Mouse (Mus musculus) testis, postnatal 10 days (tissue): ENCODE results near the gene Nme3.

Experiments used
- DNase-seq: peaks from one replicate; pipeline ENCODE4 v3.0.0; 2021; ENCODE audit warnings: low spot score

The Nme3 gene

GRCm38 (mm10) chr17:24896241-24896992 is at the start of gene Nme3:
Nme3 (plus strand) TSS chr17:24896500.
- DNase-seq, result peak; percentile 85

- no peak for DNase-seq
These were observed 48.9 kb upstream of the Nme3 start for GRCm38 (mm10) chr17:24847386-24847785.

DNA sequence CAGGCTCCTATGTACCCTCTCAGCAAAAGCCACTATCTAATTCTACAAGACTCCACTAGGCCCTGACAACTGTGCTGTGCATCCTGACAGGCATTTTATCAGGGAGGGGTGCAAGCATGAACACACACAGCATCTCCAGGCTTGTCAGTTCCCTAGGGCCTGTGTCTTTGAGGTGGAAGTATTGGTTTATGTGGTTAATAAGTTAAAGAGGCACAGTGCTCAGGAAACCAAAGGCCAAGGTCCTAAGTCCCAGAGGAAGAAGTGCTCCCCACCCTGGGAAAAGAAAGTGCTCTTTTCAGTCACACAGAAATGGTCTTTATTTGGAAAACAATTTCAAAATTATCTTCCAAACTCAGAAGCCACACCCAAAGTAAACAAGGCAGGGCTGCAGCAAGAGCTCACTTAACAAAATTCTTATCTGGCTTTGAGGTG is 47.7 kb upstream of the Nme3 start:
- no peak for DNase-seq

GRCm38 (mm10) chr17:24849733-24850064 is 46.6 kb upstream of the Nme3 start:
- DNase-seq, result no peak

DNA sequence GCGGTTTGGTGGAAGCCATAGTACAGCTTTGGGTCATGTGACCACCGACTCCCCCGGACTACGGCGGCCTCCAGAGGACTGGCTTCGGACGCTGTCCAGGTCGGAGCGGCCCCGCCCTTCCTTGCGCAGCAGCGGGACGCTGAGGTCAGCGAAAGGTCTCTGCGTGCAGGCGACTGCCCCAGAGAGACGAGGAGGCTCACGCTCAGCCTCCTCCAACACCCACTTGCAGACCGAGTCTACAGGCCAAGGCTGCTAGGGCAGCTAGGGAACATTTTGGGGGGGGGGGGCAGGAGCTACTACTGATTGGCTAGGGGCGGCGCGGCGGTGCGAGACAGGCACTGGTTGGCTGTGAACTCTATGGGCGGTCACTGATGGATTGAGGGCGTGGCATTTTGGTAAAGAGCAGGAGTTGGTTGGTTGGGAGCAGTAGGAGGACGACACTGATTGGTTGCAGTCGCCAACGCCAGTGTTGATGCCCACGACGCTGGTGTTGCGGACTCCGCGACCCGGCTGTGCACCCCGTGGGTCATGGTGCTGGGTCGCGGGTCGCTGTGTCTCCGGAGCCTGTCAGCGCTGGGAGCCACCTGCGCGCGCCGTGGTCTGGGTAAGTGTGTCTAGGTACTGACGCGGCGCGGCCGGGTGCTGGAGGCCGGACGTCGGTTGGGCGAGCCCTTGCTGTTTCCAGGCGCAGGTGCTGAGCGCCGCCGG is 46.1 kb upstream of the Nme3 start, which contains the start of gene Fahd1:
Gene Fahd1, minus strand, starts transcription at position 300 of the 708 bp plus-strand sequence.
- DNase-seq, result peak; percentile 94

DNA sequence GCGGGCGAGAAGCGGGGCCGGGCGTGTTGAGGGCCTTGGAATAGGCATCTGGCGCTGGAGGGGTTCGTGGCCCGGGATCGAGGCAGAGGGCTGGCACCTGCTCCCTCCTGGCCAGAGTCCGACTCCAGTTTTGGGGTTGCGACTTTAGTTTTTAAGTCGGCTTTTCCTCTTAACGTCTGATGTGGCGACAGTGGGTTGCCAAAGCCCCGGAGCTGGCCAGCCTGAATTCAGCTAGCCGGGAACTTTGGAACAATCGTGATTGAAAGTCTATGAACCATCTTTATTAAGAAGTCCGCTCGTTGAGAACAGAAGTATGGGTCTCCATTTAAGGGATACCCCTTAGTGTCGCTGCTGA is 45.5 kb upstream of the Nme3 start:
- no peak for DNase-seq

DNA sequence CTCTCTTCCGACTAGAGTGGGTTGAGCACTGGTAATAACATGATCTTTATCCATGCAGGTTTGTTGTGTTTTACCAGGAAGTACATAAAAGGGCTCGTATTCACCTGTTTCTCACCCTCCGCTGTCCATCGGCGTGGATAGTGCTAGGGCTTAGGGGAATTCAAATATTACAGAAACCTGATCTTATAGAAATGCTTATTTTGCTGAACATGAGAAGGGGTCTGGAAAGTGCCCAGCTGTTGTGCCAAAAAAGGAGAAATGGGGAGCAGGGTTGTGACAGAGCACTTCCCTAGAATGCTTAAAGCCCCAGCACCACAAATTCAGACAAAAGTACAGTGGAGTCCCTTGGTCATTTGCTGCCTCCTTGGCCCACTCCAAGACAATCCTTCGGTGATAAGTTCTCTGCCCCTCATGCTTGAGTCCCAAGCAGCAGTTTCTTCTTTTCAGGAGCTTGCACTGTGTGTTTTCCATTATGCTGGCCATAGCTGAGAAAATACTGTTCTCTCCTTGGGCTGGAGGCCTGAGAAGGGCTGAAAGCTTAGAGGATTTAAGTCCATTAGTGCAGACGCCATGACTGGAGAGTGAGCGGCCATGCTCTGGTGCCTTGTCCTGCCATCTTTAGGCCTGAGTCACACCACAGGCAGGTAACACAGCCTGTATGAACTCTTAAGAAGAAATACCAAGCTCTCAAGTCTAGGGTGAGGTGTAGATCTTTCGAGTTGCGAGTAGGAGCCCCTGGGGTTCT is 44.7 kb upstream of the Nme3 start:
- DNase-seq, result no peak

DNA sequence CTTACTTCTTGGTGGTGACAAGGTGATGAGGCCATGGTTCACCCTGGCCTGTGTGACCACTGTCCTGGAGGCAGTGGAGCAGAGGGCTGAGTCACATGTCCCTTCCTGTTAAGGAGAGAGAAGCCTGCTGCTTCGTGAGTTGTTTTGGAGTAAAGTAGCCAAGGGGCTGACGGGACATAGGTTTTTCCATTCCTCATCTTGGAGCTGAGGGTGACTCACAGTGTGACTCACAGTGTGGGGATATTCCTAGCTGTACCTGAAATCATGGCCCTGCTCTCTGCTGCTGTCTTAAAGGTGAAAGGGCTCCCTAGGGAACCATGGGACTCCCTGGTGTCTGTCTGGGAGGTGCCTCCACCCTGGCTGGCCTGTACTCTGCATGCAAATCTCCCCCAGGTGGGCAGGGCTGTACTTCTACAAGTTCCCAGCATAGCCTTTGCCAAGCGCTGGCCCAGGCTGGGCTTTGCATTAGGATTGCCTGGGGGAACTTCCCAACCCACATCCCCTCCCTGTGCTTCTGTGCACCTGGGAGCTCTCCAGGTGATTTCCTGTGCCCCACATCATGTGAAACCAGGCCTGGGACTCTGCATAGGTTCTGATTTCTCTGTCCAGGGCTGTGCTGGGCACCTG is 40.3 kb upstream of the Nme3 start:
- no peak for DNase-seq

DNA sequence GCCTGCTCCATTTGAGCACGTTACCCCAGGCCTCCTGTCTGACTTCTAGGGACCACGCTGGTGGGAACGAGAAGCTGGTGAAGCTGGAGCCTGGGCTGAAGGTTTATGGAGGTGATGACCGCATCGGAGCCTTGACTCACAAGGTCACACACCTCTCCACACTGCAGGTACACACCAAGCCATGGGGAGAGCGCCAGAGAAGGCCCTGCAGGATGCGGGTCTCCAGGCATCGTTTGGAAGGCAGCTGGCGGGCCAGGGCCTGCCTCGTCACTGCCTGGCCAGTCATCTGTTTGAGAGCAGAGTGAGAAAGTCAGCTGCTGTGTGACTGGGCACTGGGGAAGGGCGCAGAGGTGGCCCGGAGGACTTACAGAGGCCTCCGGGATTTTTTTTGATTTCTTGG is 39.7 kb upstream of the Nme3 start:
- DNase-seq, result no peak

DNA sequence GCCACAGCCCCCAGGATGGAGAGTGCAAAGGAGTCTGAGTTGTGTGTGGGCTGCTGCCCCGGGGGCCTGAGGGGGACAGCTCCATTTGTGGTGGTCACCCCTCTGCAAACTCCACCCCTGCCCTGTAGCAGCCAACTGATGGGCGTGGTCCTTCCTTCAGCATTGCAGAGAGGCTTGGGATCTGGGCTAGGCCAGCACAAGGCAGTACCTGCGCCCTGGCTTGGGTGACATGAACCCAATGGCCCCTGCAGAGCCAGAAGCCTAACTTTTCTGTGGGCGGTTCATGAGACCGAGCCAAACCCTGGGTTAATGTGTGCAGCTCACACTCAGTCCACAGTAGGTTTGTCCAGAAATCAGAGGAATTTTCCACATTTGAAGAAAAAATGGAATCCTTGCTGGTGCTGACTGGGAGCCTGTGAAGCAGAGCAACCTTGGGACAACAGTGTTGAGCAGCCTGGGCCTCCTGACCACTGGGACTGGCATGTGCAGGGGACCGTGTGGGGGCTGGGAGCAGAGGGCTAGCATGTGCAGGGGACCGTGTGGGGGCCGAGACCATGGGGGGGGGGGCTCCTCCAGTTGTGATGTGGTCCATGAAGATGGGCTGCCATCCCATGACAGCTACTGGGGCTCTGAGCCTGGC is 38.3 kb upstream of the Nme3 start:
- DNase-seq, result no peak

- DNase-seq, result no peak
These were observed 37.3 kb upstream of the Nme3 start for GRCm38 (mm10) chr17:24858967-24859366.

- no peak for DNase-seq
These were observed 36.2 kb upstream of the Nme3 start for GRCm38 (mm10) chr17:24860076-24860475.

DNA sequence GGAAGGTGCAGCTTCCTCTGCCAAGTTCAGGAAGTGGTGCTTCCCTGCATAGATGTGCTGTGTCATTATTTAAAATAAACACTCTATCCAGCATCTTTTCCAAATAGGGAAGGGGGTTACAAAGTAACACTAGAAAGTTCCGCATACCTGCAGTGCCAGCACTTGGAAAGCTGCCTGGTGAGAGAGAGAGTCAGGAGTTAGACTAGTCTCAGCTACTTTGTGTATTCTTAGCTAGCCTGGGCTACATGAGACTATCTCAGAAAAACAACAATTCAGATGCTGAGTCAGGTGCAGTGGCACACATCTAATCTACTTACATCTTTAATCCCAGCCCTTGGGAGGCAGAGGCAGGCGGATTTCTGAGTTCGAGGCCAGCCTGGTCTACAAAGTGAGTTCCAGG is 34.5 kb upstream of the Nme3 start:
- DNase-seq, result no peak

- DNase-seq, result no peak
These were observed 30.5 kb upstream of the Nme3 start, which contains the start of gene Igfals for GRCm38 (mm10) chr17:24865776-24866175. Igfals (plus strand) TSS chr17:24865997.

- DNase-seq, result no peak
These were observed 28.4 kb upstream of the Nme3 start for GRCm38 (mm10) chr17:24867914-24868313.

DNA sequence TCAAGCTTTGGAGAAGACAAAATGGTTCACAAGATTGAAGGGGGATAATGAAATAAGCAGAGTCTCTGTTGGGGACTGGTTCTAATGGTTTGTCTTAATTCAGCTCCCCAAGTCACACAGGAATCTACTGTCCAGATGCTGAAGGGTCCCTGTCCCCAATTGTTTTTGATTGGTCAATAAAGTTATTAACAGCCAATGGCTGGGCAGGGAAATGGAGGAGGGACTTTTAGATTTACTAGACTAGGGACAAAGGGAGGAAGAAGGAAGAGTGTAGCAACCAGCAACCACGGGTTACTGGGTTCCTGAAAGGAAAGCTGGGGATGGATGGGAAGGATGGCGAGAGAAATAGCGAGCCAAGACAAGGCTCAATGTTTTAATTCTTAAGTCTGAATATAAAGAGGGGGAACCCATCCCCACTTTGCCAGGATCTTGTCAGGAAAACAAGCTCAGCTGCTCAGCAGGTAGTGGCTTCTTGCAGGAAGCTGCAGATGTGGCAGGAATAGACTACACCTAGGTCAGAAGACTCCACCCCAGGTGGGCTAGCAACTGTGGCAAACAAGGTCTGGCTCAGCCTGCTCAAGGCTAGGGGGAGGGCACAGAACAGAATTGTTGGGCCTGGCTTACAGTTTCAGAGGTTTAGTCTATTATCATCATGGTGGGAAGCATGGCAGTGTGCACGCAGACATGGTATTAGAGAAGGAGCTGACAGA is 22.4 kb upstream of the Nme3 start:
- DNase-seq, result no peak

DNA sequence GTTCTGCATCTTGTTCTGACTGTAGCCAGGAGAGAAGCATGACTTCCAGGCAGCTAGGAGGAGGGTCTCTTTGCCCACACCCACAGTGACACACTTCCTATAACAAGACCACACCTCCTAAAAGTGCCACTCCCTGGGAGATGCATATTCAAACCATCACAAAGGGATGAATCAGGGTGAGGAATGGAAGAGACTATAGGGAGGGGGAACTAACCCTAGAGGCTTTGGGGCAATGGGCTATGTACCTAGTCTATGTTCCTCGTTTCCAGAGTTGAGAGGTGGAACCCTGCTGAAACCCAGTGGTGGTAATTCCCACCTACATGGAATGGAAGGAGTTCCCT is 21.9 kb upstream of the Nme3 start:
- DNase-seq, result no peak

- DNase-seq, result no peak
These were observed 21.3 kb upstream of the Nme3 start for GRCm38 (mm10) chr17:24874989-24875388.

DNA sequence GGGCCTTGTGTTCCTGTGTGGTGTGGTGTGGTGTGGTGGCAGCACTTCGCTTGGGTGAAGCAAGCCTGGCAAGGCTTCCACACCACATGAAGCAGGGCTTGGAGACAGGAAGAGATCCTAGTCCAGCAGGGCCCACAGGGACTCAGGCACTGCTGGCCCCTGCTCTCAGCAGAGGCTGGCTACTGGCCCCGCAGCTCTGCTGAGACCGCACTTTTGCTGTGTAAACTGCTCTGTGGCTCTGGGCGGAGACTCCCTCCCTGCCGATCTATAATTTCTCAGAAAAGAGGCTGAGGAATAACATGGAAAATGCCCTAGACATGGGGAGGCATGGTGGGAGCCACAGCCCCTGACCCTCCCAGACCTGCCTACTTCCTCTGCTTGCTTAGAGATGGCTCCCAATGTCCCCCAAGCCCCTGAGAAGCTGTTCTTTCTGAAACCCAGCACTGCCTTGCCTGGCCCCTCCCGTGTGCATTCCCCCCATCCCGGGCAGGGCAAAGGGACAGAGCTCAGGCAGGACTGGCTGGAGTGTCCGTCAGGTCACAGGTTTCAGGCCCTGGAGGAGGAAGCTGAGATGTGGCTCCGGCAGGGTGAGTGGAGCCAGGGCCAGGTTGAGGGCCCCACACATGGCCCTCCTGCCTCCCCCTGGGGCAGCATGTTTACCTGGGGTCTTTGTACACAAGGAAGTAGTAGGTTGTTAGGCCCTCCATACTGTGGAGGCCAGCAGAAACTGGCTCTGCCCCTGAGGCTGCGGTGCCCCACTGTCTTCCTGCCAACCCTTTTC is 18.8 kb upstream of the Nme3 start:
- DNase-seq, result no peak

GRCm38 (mm10) chr17:24878117-24878397 is 18.2 kb upstream of the Nme3 start:
- DNase-seq, result no peak

- DNase-seq, result no peak
These were observed 17.8 kb upstream of the Nme3 start for GRCm38 (mm10) chr17:24878531-24878930.
